Mouse (Mus musculus): ENCODE data around the gene Nxn. TPM values are rescaled to one million over a fixed set of nuclear protein-coding genes. Genes with fewer than 3 reads are reported as not detected.

Nxn gene
- total and polyA plus RNA-seq, 3 experiments = 52.8 to 54.3 (median 53.0) TPM

DNA sequence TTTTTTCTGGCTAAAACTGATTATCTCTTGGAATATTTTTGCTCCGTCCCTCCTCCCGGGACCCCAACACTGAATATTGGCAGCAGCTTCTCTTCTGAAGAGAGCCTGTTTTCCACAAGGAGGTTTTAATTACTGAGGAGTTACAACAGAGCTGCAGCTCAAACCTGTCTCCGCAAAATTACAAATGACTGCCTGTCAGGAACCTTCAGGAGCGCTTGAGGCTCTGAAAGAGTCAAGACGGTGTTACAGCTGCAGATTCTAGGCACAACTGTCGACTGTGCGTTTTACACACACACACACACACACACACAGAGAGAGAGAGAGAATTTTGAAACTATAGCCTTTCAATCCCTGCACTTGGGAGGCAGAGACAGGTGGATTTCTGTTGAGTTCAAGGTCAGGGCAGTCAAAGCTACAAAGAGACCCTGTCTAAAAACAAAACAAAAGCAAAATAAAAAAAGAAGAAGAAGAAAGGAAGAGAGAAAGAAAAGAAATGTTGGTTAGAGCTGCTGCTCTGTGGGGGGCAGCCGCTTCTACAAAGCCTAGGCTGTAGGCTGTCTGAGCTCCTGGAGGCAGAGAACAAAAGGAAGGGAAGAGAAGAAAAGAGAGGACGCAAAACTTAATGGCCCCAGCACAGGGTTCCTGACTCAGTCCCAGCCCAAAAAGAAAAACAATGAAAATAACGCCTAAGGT lies 47.9 kb downstream of the Nxn start:
- DNase-seq (ENCODE audit: low read depth, low spot score) = no peak

DNA sequence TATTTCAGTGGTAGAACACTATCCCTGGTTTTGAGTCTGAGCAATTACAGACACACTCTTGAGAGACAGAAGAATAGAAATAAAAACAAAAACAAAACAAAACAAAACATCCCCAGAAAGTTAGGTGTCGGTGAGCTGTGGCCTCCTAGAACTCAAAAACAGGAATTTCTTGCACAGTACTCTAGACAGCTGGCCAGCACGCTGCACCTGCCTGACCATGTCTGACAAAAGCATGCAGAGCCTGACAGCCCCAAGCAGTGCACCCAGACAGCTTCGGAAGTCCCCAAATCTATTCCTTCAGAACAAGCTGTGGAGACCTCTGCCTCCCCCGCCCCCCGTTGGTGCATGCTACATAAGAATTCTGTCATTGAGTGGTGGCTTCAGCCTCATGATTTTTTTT lies 49.1 kb downstream of the Nxn start:
- DNase-seq (ENCODE audit: low read depth, low spot score) = no peak
- no peak overlapping the region for H3K27ac ChIP-seq (ENCODE audit: control insufficient read depth, low read depth, low read length)
- no peaks in the 10 kb centered on the region for H3K9me3 ChIP-seq (replicated peaks; ENCODE audit: insufficient read depth, low read length)
- H3K4me1 ChIP-seq (ENCODE audit: control insufficient read depth in 1 of 2, insufficient read depth in 2 of 2, low read length in 2 of 2) = no peaks in the 10 kb centered on the region
- no peaks in the 10 kb centered on the region for H3K79me2 ChIP-seq (ENCODE audit: control insufficient read depth, insufficient read depth, low read length, poor library complexity)
- TF ChIP-seq SMC3 (IDR thresholded peaks at IDR 0.05; ENCODE audit: low read depth, low read length) (no peak), MAZ (IDR thresholded peaks at IDR 0.05; ENCODE audit: low read depth, low read length) (no peak), POLR2A (IDR thresholded peaks at IDR 0.05; ENCODE audit: control insufficient read depth in 1 of 2, insufficient read depth in 1 of 2, low read depth in 1 of 2, low read length in 2 of 2, poor library complexity in 1 of 2) (no peak), RAD21 (IDR thresholded peaks at IDR 0.05; ENCODE audit: low read depth, low read length) (no peak), RCOR1 (IDR thresholded peaks at IDR 0.05; ENCODE audit: low read depth, low read length) (no peak), ZC3H11A (IDR thresholded peaks at IDR 0.05; ENCODE audit: low read depth, low read length) (no peak), SIN3A (IDR thresholded peaks at IDR 0.05; ENCODE audit: low read length) (no peak), E2F4 (IDR thresholded peaks at IDR 0.05; ENCODE audit: borderline replicate concordance, low read depth, low read length) (no peak), CTCF (IDR thresholded peaks at IDR 0.05 in 2 of 3, conservative IDR thresholded peaks at IDR 0.05 in 1 of 3; ENCODE audit: control insufficient read depth in 1 of 3, insufficient read depth in 1 of 3, low read depth in 2 of 3, low read length in 3 of 3, poor library complexity in 1 of 3, severe bottlenecking in 1 of 3) (no peak), MXI1 (IDR thresholded peaks at IDR 0.05; ENCODE audit: low read depth, low read length) (no peak), GATA1 (IDR thresholded peaks at IDR 0.05; ENCODE audit: low read depth, low read length) (no peak), MEF2A (IDR thresholded peaks at IDR 0.05; ENCODE audit: extremely low read depth, insufficient replicate concordance, low read depth, low read length, poor library complexity, severe bottlenecking) (no peak), TBP (IDR thresholded peaks at IDR 0.05; ENCODE audit: low read depth, low read length) (no peak), MYB (IDR thresholded peaks at IDR 0.05; ENCODE audit: low read depth, low read length) (no peak), ETS1 (IDR thresholded peaks at IDR 0.05; ENCODE audit: low read depth, low read length) (no peak), JUND (IDR thresholded peaks at IDR 0.05; ENCODE audit: low read depth, low read length) (no peak)
- no peaks in the 10 kb centered on the region; a peak in 1 of 4 replicates for H3K36me3 ChIP-seq (ENCODE audit: control insufficient read depth in 1 of 2, insufficient read depth in 2 of 2, low read length in 2 of 2)
- H3K27me3 ChIP-seq (ENCODE audit: control insufficient read depth in 1 of 2, insufficient read depth in 2 of 2, low read length in 2 of 2) = no peaks in the 10 kb centered on the region
- H3K9ac ChIP-seq (ENCODE audit: control insufficient read depth, low read depth, low read length, poor library complexity, severe bottlenecking) = no peak overlapping the region
- H3K4me3 ChIP-seq (ENCODE audit: control insufficient read depth in 1 of 2, insufficient read depth in 1 of 2, low read depth in 2 of 2, low read length in 2 of 2) = no peak overlapping the region

More for the DNA sequence above, 47.9 kb downstream of the Nxn start:
- Histone ChIP-seq H3K27ac (ENCODE audit: control insufficient read depth, low read depth, low read length) (no peak overlapping the region), H3K4me1 (ENCODE audit: control insufficient read depth in 1 of 2, insufficient read depth in 2 of 2, low read length in 2 of 2) (no peaks in the 10 kb centered on the region), H3K9ac (ENCODE audit: control insufficient read depth, low read depth, low read length, poor library complexity, severe bottlenecking) (no peak overlapping the region), H3K4me3 (ENCODE audit: control insufficient read depth in 1 of 2, insufficient read depth in 1 of 2, low read depth in 2 of 2, low read length in 2 of 2) (no peak overlapping the region), H3K27me3 (ENCODE audit: control insufficient read depth in 1 of 2, insufficient read depth in 2 of 2, low read length in 2 of 2) (no peaks in the 10 kb centered on the region), H3K9me3 (replicated peaks; ENCODE audit: insufficient read depth, low read length) (no peaks in the 10 kb centered on the region), H3K36me3 (ENCODE audit: control insufficient read depth in 1 of 2, insufficient read depth in 2 of 2, low read length in 2 of 2) (no peaks in the 10 kb centered on the region), H3K79me2 (ENCODE audit: control insufficient read depth, insufficient read depth, low read length, poor library complexity) (no peaks in the 10 kb centered on the region; the same call in 1 of the 2 replicates)
- TF ChIP-seq RCOR1 (IDR thresholded peaks at IDR 0.05; ENCODE audit: low read depth, low read length) (no peak), BHLHE40 (IDR thresholded peaks at IDR 0.05; ENCODE audit: borderline replicate concordance, low read depth, low read length) (no peak), MYB (IDR thresholded peaks at IDR 0.05; ENCODE audit: low read depth, low read length) (no peak), MXI1 (IDR thresholded peaks at IDR 0.05; ENCODE audit: low read depth, low read length) (no peak), ZKSCAN1 (IDR thresholded peaks at IDR 0.05; ENCODE audit: low read depth, low read length) (no peak), UBTF (IDR thresholded peaks at IDR 0.05; ENCODE audit: borderline replicate concordance, insufficient read depth, low read depth, low read length) (no peak), HCFC1 (IDR thresholded peaks at IDR 0.05; ENCODE audit: low read depth, low read length) (no peak), CTCF (IDR thresholded peaks at IDR 0.05 in 2 of 3, conservative IDR thresholded peaks at IDR 0.05 in 1 of 3; ENCODE audit: control insufficient read depth in 1 of 3, insufficient read depth in 1 of 3, low read depth in 2 of 3, low read length in 3 of 3, poor library complexity in 1 of 3, severe bottlenecking in 1 of 3) (no peak), POLR2A (IDR thresholded peaks at IDR 0.05; ENCODE audit: control insufficient read depth in 1 of 2, insufficient read depth in 1 of 2, low read depth in 1 of 2, low read length in 2 of 2, poor library complexity in 1 of 2) (no peak), MAFK (IDR thresholded peaks at IDR 0.05; ENCODE audit: borderline replicate concordance, low read depth, low read length) (no peak), CHD1 (IDR thresholded peaks at IDR 0.05; ENCODE audit: low read depth, low read length) (no peak)
